Mouse (Mus musculus) left cerebral cortex, postnatal 36 days (tissue): ENCODE results near the gene Ccnd3. TPM values are rescaled to one million over a fixed set of nuclear protein-coding genes. Genes with fewer than 3 reads are reported as not detected.

Source experiments
- DNase-seq, 2 experiments: peaks; one replicate each; pipeline ENCODE4 v3.0.0; 2021 to 2022; ENCODE audit warnings: low spot score in 2 of 2, mixed read lengths in 1 of 2
- intact Hi-C: fragments of 180-260 bp; cut with DNase I; formaldehyde crosslinking; loops from one replicate; pipeline ENCODE4 v1.15.1; 2025
- total RNA-seq, 2 experiments: library from RNA; stranded (reverse); gene quantifications; 2 replicates each; pipeline ENCODE4 v1.2.3; 2021

Gene Ccnd3
- total RNA-seq, 2 experiments from 2014 or later = 30.1 to 34.9 TPM

DNA sequence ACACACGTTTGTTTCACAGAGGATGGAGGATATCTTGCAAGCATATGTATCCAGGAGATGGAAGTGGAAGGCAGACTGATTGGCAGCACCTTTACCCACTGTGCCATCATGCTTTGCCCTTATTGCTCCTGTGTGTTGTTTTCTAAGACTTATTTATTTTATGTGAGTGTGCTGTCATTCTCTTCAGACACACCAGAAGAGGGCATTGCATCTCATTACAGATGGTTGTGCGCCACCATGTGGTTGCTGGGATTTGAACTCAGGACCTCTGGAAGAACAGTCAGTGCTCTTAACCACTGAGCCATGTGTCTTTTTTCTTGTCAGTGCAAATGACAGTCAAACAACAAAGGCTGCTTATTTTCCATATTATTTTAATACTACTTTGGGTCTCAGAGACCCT lies 122.9 kb downstream of the Ccnd3 start:
- no peak for DNase-seq
- intact Hi-C loops = loop anchor here (5.0 kb wide), 1 partner anchor 60 kb away; the partner anchor contains the start of genes Frs3 and Tomm6

DNA sequence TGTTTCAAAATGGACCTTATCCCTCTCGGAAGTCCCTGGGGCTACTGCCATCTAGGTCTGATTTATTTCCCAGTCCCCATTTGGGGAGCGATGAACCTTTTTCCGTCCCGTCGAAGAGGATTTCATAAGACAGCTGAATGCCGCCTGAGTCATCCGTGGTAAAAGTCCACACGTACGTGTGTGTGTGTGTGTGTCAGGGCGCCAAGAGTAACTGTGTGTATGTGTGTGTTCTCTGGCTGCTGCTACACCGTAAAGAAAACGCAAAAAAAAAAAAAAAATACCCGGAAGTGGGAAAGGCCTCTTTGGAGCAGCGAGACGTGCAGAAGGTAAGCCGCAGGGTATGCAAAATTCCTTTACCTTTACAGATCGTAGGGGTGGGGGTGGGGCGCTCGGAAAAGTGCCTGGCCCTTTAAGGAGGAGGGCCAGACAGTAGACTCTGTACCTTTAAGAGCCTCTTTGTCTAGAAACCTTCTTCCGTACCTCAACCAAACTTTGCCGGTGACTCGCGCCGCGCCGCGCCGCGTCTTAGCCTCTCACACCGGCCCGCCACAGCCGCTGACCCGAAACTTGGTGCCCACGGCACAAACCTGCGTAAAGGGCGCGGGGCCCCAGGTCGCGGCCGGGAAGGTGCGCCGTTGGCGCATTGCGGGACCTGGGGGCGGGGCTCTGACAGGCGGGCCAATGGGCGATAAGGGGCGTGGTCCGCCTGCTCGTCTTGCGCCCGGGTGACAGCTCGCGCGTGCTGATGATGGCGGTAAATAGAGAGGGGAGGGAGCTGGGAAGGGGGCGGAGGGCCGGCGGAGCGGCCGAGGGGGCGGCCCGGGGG lies 124.2 kb downstream of the Ccnd3 start:
- DNase-seq = peak; percentile 94
- intact Hi-C loops = loop anchor here (1.0 to 5.0 kb wide), 2 partner anchors 18 to 58 kb away; partner anchors contain the start of genes Bysl, Frs3, Gm20517 and Med20

DNA sequence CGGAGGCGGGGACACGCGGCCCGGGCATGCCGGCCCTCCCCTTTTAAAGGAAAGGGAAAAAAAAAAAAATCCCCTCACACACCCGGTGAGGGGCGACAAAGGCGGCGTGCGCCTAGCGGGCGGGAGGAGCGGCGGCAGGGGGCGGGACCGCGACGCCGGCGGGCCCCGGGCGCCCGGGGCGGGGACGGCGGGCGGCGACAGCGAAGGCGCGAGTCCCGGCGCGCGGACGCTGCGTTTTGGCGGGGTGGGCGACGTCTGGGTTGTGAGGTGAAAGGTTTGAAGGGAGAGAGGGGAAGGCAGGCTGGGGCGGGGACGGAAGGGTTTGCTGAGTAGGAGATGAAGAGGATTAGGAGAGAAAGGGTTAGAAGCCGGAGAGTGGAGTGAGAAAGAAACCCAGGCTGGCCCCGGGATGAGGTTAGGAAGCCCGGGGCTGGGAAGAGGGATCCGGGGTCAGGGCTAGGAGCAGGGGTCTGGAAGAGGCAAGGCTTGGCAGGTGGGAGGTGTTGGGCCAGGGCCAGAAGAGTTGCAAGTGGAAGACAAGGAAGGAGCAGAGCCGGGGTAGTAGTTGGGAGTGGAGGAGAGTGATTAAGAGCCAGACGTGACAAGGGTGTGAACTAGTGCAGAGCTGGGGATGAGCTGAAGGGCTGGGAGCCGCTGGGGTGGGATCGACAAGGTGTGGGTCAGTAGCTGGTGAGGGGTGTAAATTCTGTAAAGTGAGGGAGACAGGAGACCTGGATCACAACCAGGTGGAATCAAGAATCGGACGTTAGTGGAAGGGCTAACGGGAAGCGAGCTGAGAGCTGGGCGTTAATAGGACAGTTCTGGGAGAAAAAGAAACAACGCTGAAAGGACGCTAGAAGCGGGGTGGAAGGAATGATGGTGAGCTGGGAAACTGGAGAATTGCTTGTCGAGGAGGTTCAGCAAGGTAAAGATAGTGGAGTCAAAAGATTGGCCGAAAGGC lies 125.1 kb downstream of the Ccnd3 start:
- peak; percentile 23 to 40 for DNase-seq
- intact Hi-C loops = loop anchor here (1.0 to 5.0 kb wide), 3 partner anchors 19 to 57 kb away; partner anchors contain the start of genes Bysl, Frs3, Gm20517 and Med20

- intact Hi-C loops = loop anchor here (5.0 kb wide), 1 partner anchor 42 kb away; no protein-coding TSS in a partner anchor
- no peak for DNase-seq
These were observed 125.8 kb downstream of the Ccnd3 start, which contains the start of gene Usp49 for GRCm38 (mm10) chr17:47630678-47631065. Gene Usp49 (plus strand): TSS chr17:47630690.

- DNase-seq = no peak
- intact Hi-C loops = loop anchor here (5.0 kb wide), 1 partner anchor 40 kb away; no protein-coding TSS in a partner anchor
These were observed 127.5 kb downstream of the Ccnd3 start for GRCm38 (mm10) chr17:47632181-47632840.

- intact Hi-C loops = loop anchor here (5.0 kb wide), 1 partner anchor 38 kb away; no protein-coding TSS in a partner anchor
- DNase-seq = no peak
These were observed 129.3 kb downstream of the Ccnd3 start for GRCm38 (mm10) chr17:47633999-47634770.

GRCm38 (mm10) chr17:47642992-47643391 lies 138.1 kb downstream of the Ccnd3 start:
- no peak for DNase-seq
- intact Hi-C loops = no loop called here

GRCm38 (mm10) chr17:47646683-47647082 lies 141.8 kb downstream of the Ccnd3 start:
- intact Hi-C loops = no loop called here
- DNase-seq = peak; percentile 14 to 16

- intact Hi-C loops = no loop called here
- DNase-seq = no peak
These were observed 144.1 kb downstream of the Ccnd3 start for GRCm38 (mm10) chr17:47648966-47649365.

Other genes starting within 250 kb of the Ccnd3 start
- 10 to 100 TPM; 28.0 to 32.6 TPM for gene Mrps10, start 136.2 kb upstream of the Ccnd3 start, total RNA-seq
- gene Guca1b, start 119.7 kb upstream of the Ccnd3 start, total RNA-seq = 1 to 10 TPM in 1 of 2 experiments, under 1 TPM in 1; 0.94 to 1.9 TPM
- under 1 TPM in 1 of 2 experiments, not detected in 1; 0.48 TPM for gene Guca1a, start 104.5 kb upstream of the Ccnd3 start, total RNA-seq
- gene AI661453, start 68.4 kb upstream of the Ccnd3 start, total RNA-seq = under 1 TPM; 0.30 to 0.43 TPM
- not detected for gene 1700001C19Rik, start 67.7 kb upstream of the Ccnd3 start, total RNA-seq
- gene Taf8, start 2.8 kb upstream of the Ccnd3 start, total RNA-seq = 10 to 100 TPM; 16.9 to 20.6 TPM
- 10 to 100 TPM; 17.5 to 18.1 TPM for gene Bysl, start 106.4 kb downstream of the Ccnd3 start, total RNA-seq
- gene Med20, start 106.5 kb downstream of the Ccnd3 start, total RNA-seq = 10 to 100 TPM; 24.7 to 30.7 TPM
- 1 to 10 TPM; 4.5 to 7.8 TPM for gene Gm20517, start 106.5 kb downstream of the Ccnd3 start, total RNA-seq
- gene Usp49, start 125.6 kb downstream of the Ccnd3 start, total RNA-seq = 10 to 100 TPM; 10.6 to 13.5 TPM
- gene Tomm6, start 183.3 kb downstream of the Ccnd3 start, total RNA-seq = 100 to 1,000 TPM; 206 to 219 TPM
- gene Frs3, start 184.0 kb downstream of the Ccnd3 start, total RNA-seq = 10 to 100 TPM; 29.8 to 31.6 TPM
- 1 to 10 TPM; 5.2 to 6.2 TPM for gene Gm21981, start 189.4 kb downstream of the Ccnd3 start, total RNA-seq
- 1 to 10 TPM; 3.0 to 3.5 TPM for gene Prickle4, start 189.7 kb downstream of the Ccnd3 start, total RNA-seq
- gene Pgc, start 221.8 kb downstream of the Ccnd3 start, total RNA-seq = not detected
- 10 to 100 TPM; 10.6 to 12.0 TPM for gene Tfeb, start 232.0 kb downstream of the Ccnd3 start, total RNA-seq